In the genomic region with DNA sequence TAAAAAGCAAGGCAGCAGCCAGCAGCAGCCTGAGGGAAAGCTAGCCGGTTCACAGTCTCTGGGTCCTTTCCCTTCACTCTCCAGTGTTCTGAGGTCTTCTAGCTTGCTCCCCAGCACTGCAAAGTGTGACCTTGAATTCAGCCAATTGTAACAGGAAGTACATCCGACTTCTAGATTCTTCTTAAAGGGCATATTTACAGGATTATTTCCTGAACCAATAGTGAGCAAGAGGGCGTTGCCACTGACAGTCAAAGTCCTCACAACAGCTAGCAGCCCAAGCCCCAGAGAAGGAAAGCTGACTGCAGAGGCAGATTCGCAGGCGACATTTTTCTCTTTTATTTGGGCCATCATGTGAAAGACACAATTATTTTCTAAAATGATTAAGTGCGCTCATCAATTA, we compare ENCODE assay signal across 9 mouse cellular contexts. TPM values are rescaled to one million over a fixed set of nuclear protein-coding genes. Genes with fewer than 3 reads are reported as not detected.
DNase-seq lines count a peak whose midpoint lies in the region; ATAC-seq lines count a peak whose summit lies in the region.
"Had no signal": no experiment of that assay in that cellular context is flagged by ENCODE, and none has a peak within 500 bp of the region (broad histone marks: within the 10 kb centered on the region; RNA-seq: fewer than 3 reads in every experiment).

No protein-coding gene starts in this region.

- peaks cover 17% of the 10 kb centered on the region for H3K4me1 ChIP-seq in intestine, embryonic 16.5 days (ENCODE audit: control insufficient read depth, insufficient read depth, low read length)

- H3K9me3 ChIP-seq in intestine, embryonic 16.5 days (ENCODE audit: control insufficient read depth, low read length): no peaks in the 10 kb centered on the region
- H3K9me3 ChIP-seq: limb, embryonic 12.5 days had no signal

- H3K36me3 ChIP-seq in intestine, embryonic 16.5 days (ENCODE audit: control insufficient read depth, insufficient read depth, low read length): no peaks in the 10 kb centered on the region

- 40% methylated on average over 6 of the region's 6 CpGs for WGBS in intestine, embryonic 16.5 days

- no peak overlapping the region for H3K4me3 ChIP-seq in intestine, embryonic 16.5 days (ENCODE audit: low read length)
- H3K4me3 ChIP-seq: limb, embryonic 12.5 days had no signal

- ATAC-seq in intestine, embryonic 16.5 days: peak; percentile 86

- no peak overlapping the region for H3K9ac ChIP-seq in intestine, embryonic 16.5 days (ENCODE audit: low read depth, low read length)
- H3K9ac ChIP-seq: limb, embryonic 12.5 days had no signal

- H3K27me3 ChIP-seq in intestine, embryonic 16.5 days (replicated peaks; ENCODE audit: control insufficient read depth, insufficient read depth, low read length): no peaks in the 10 kb centered on the region
- H3K27me3 ChIP-seq: limb, embryonic 12.5 days had no signal

- peak overlapping the region; percentile 89 for H3K27ac ChIP-seq in intestine, embryonic 16.5 days (ENCODE audit: low read length)
- H3K27ac ChIP-seq: limb, embryonic 12.5 days had no signal

- DNase-seq in CD4-positive, CD25-positive, alpha-beta regulatory T cell, adult 2 months (ENCODE audit: low read depth, low spot score): peak; percentile 80
- DNase-seq in T-cell, adult 2 months (ENCODE audit: low spot score): peak; percentile 69
- peak; percentile 68 for DNase-seq in lung, postnatal 25 days (ENCODE audit: low spot score)
- no peak for DNase-seq in layer of hippocampus, postnatal 14 days (ENCODE audit: low spot score in 2 of 2)
- no peak for DNase-seq in yolk sac, embryonic 10.5 days (ENCODE audit: low spot score)
- no peak for DNase-seq in ovary, postnatal 36 days (ENCODE audit: low spot score)
- DNase-seq in embryo, embryonic 11 days: no peak

- H3K4me2 ChIP-seq in intestine, embryonic 16.5 days (ENCODE audit: low read depth, low read length): no peak overlapping the region
- H3K4me2 ChIP-seq: limb, embryonic 12.5 days had no signal

RNA-seq across cellular contexts. Expression of gene Atp2a2, which starts 46.6 kb away (rescaled TPM):
- polyA plus RNA-seq in intestine, embryonic 16.5 days (2015; fragmentation: Nextera tagmentation; extraction: Ambion mirVana): 20.4 and 27.2 TPM in 2 replicates
- 100 to 1,000 TPM; 659 to 669 TPM for total RNA-seq in layer of hippocampus, postnatal 14 days (2021)

Comparison
In these comparisons a context has a peak if more than half of its experiments do, and no peak if none do; other contexts are left out.
1. DNase-seq: peak in CD4-positive, CD25-positive, alpha-beta regulatory T cell, adult 2 months (single experiment), T-cell, adult 2 months (single experiment) and lung, postnatal 25 days (single experiment); none in layer of hippocampus, postnatal 14 days (0 of 2), yolk sac, embryonic 10.5 days (single experiment), ovary, postnatal 36 days (single experiment) and embryo, embryonic 11 days (single experiment).